Mouse (Mus musculus) cerebellum, adult 2 months (tissue): ENCODE data around the gene Adipor1. TPM values are rescaled to one million over a fixed set of nuclear protein-coding genes. Genes with fewer than 3 reads are reported as not detected.

Experiments
- DNase-seq, 2 experiments: peaks; one replicate each; pipeline ENCODE4 v3.0.0; 2021
- H3K27ac ChIP-seq: fragments of 200-500 bp; 2 replicates; pipeline ENCODE4 v1.5.1; 2012; ENCODE audit warnings: low read length, control low read depth, inconsistent platforms; ENCODE audit not compliant: insufficient read depth
- H3K27me3 ChIP-seq: fragments of 200-500 bp; 2 replicates; pipeline ENCODE4 v1.6.1; 2012; ENCODE audit warnings: inconsistent platforms, mild to moderate bottlenecking, low read length, moderate library complexity; ENCODE audit not compliant: control insufficient read depth, insufficient read depth
- H3K4me1 ChIP-seq: fragments of 200-500 bp; 2 replicates; pipeline ENCODE4 v1.6.1; 2011; ENCODE audit warnings: low read length; ENCODE audit not compliant: control insufficient read depth, insufficient read depth
- H3K4me3 ChIP-seq: fragments of 200-500 bp; replicated peaks from 2 replicates; pipeline ENCODE3; 2011; ENCODE audit warnings: mild to moderate bottlenecking, low read depth, low read length, control low read depth; ENCODE audit not compliant: insufficient read depth
- CTCF ChIP-seq: fragments of 200-500 bp; IDR thresholded peaks from 2 replicates; pipeline ENCODE4 v1.5.1; 2011; ENCODE audit warnings: low read depth, mild to moderate bottlenecking, control low read depth, low read length, moderate library complexity, borderline replicate concordance; ENCODE audit not compliant: insufficient read depth
- POLR2A ChIP-seq: fragments of 200-500 bp; IDR thresholded peaks from 2 replicates; pipeline ENCODE4 v1.6.1; 2011; ENCODE audit warnings: low read length, control low read depth, borderline replicate concordance; ENCODE audit not compliant: insufficient read depth
- WGBS: fragments of 180-500 bp; shearing (Covaris S2); methylation state at CpG from one replicate; pipeline ENCODE4 v1.1.7; 2018; 5-methylcytosine and 5-hydroxymethylcytosine counted together
- polyA plus RNA-seq: library from polyadenylated mRNA; depleted of rRNA; stranded (reverse); fragments of >200 nt; gene quantifications from 2 replicates; pipeline ENCODE4 v1.2.3, GENCODE M21; 2012

The Adipor1 gene
- polyA plus RNA-seq, 1 experiment: 70.2 TPM

- no peak overlapping the region for H3K27ac ChIP-seq
- no peaks in the 10 kb centered on the region for H3K4me1 ChIP-seq
- H3K4me3 ChIP-seq: no peak overlapping the region
- no peak for DNase-seq
- no peak for TF ChIP-seq POLR2A
- no peak for TF ChIP-seq CTCF
- no peaks in the 10 kb centered on the region for H3K27me3 ChIP-seq
Observed at GRCm38 (mm10) chr1:134385176-134385575, 30.0 kb upstream of the Adipor1 start.

- no peak for DNase-seq
- Histone ChIP-seq H3K27me3 (no peaks in the 10 kb centered on the region), H3K27ac (no peak within 1 kb of the TSS), H3K4me3 (no peak within 1 kb of the TSS), H3K4me1 (no peaks in the 10 kb centered on the region)
- 90% methylated on average over 1 of the region's 1 CpGs for WGBS
- no peak for TF ChIP-seq POLR2A
- no peak for TF ChIP-seq CTCF
Observed at GRCm38 (mm10) chr1:134385666-134386065, 29.5 kb upstream of the Adipor1 start, which contains the start of gene 4933406M09Rik. Gene 4933406M09Rik (plus strand): TSS chr1:134385940.

GRCm38 (mm10) chr1:134393827-134394226, 21.4 kb upstream of the Adipor1 start:
- DNase-seq: no peak
- no peak for TF ChIP-seq CTCF
- TF ChIP-seq POLR2A: no peak
- Histone ChIP-seq H3K4me3 (no peak overlapping the region), H3K4me1 (no peaks in the 10 kb centered on the region), H3K27ac (no peak overlapping the region), H3K27me3 (no peaks in the 10 kb centered on the region)
- 47% methylated on average over 5 of the region's 5 CpGs for WGBS

GRCm38 (mm10) chr1:134398210-134398609, 17.0 kb upstream of the Adipor1 start:
- WGBS: 86% methylated on average over 12 of the region's 12 CpGs

GRCm38 (mm10) chr1:134399735-134400134, 15.4 kb upstream of the Adipor1 start:
- TF ChIP-seq POLR2A (no peak), CTCF (no peak)
- no peak for DNase-seq
- Histone ChIP-seq H3K4me3 (no peak overlapping the region), H3K4me1 (no peaks in the 10 kb centered on the region), H3K27me3 (no peaks in the 10 kb centered on the region), H3K27ac (no peak overlapping the region)
- WGBS: 61% methylated on average over 5 of the region's 5 CpGs

More at GRCm38 (mm10) chr1:134398210-134398609, 17.0 kb upstream of the Adipor1 start:
- TF ChIP-seq CTCF: no peak
- TF ChIP-seq POLR2A: no peak
- no peak for DNase-seq
- H3K4me1 ChIP-seq: no peaks in the 10 kb centered on the region
- H3K4me3 ChIP-seq: no peak overlapping the region
- H3K27me3 ChIP-seq: no peaks in the 10 kb centered on the region
- H3K27ac ChIP-seq: no peak overlapping the region

GRCm38 (mm10) chr1:134405509-134406413, 9.4 kb upstream of the Adipor1 start, which contains the start of gene Cyb5r1:
Gene Cyb5r1 (plus strand): TSS chr1:134405559.
- Histone ChIP-seq H3K27ac (no peak within 1 kb of the TSS), H3K27me3 (no peaks in the 10 kb centered on the region), H3K4me3 (peak within 1 kb of the TSS; percentile 73), H3K4me1 (no peaks in the 10 kb centered on the region)
- peak; percentile 42; the same call in 1 of the 2 replicates for TF ChIP-seq POLR2A
- no peak for TF ChIP-seq CTCF
- peak; percentile 72 to 75 for DNase-seq
- WGBS: under 1% methylated on average over 43 of the region's 43 CpGs

- TF ChIP-seq POLR2A: no peak
- TF ChIP-seq CTCF: no peak
- no peak for DNase-seq
- Histone ChIP-seq H3K4me3 (peak overlapping the region; percentile 73), H3K4me1 (no peaks in the 10 kb centered on the region), H3K27me3 (no peaks in the 10 kb centered on the region), H3K27ac (no peak overlapping the region)
- WGBS: 27% methylated on average over 8 of the region's 8 CpGs
Observed at GRCm38 (mm10) chr1:134406414-134406771, 8.8 kb upstream of the Adipor1 start.

- Histone ChIP-seq H3K27ac (no peak overlapping the region), H3K27me3 (no peaks in the 10 kb centered on the region), H3K4me1 (no peaks in the 10 kb centered on the region), H3K4me3 (no peak overlapping the region)
- WGBS: 69% methylated on average over 8 of the region's 8 CpGs
- no peak for DNase-seq
- TF ChIP-seq POLR2A: no peak
- TF ChIP-seq CTCF: no peak
Observed at GRCm38 (mm10) chr1:134408080-134408479, 7.1 kb upstream of the Adipor1 start.
